ENCODE assay signal across 9 mouse cellular contexts in genomic region chr3:97524835-97525234, GRCm38 (mm10).
DNase-seq lines count a peak whose midpoint lies in the region; ATAC-seq lines count a peak whose summit lies in the region.
"Had no signal": no experiment of that assay in that cellular context is flagged by ENCODE, and none has a peak within 500 bp of the region (broad histone marks: within the 10 kb centered on the region; RNA-seq: fewer than 3 reads in every experiment).

No protein-coding gene starts in this region.

- H3K4me1 ChIP-seq in hindbrain, embryonic 15.5 days (replicated peaks) = peaks cover 29% of the 10 kb centered on the region
- H3K4me1 ChIP-seq in hindbrain, embryonic 14.5 days (replicated peaks; ENCODE audit: control insufficient read depth, insufficient read depth, low read length) = peaks cover 19% of the 10 kb centered on the region
- H3K4me1 ChIP-seq: embryonic facial prominence, embryonic 13.5 days had no signal

- no peak overlapping the region for H3K9ac ChIP-seq in hindbrain, embryonic 15.5 days
- no peak overlapping the region for H3K9ac ChIP-seq in hindbrain, embryonic 14.5 days
- H3K9ac ChIP-seq: embryonic facial prominence, embryonic 13.5 days had no signal

- no peak overlapping the region for H3K4me3 ChIP-seq in hindbrain, embryonic 15.5 days
- H3K4me3 ChIP-seq in hindbrain, embryonic 14.5 days (replicated peaks; ENCODE audit: low read length) = no peak overlapping the region
- H3K4me3 ChIP-seq: embryonic facial prominence, embryonic 13.5 days had no signal

- H3K9me3 ChIP-seq in hindbrain, embryonic 15.5 days = no peaks in the 10 kb centered on the region
- H3K9me3 ChIP-seq in hindbrain, embryonic 14.5 days (ENCODE audit: control insufficient read depth, low read length) = 0 out of 2 replicates have a peak, but pooled peaks cover 2% of the 10 kb centered on the region
- H3K9me3 ChIP-seq: embryonic facial prominence, embryonic 13.5 days had no signal

- H3K36me3 ChIP-seq in hindbrain, embryonic 15.5 days = no peaks in the 10 kb centered on the region
- H3K36me3 ChIP-seq in hindbrain, embryonic 14.5 days (replicated peaks; ENCODE audit: control insufficient read depth, insufficient read depth) = no peaks in the 10 kb centered on the region
- H3K36me3 ChIP-seq: embryonic facial prominence, embryonic 13.5 days had no signal

- H3K4me2 ChIP-seq in hindbrain, embryonic 15.5 days = no peak overlapping the region
- H3K4me2 ChIP-seq in hindbrain, embryonic 14.5 days (replicated peaks) = no peak overlapping the region
- H3K4me2 ChIP-seq: embryonic facial prominence, embryonic 13.5 days had no signal

- DNase-seq in hindbrain, embryonic 14.5 days (ENCODE audit: low spot score) = no peak
- peak; percentile 38 for DNase-seq in 3T3-L1 (ENCODE audit: low read depth, low spot score)
- peak; percentile 74 for DNase-seq in ES-CJ7 (ENCODE audit: low read depth, low spot score)
- peak; percentile 30 to 38 for DNase-seq in kidney, postnatal 4 days
- DNase-seq in Muller cell, postnatal 12 days (ENCODE audit: inconsistent ontology term) = no peak
- DNase-seq in gastrocnemius, adult 18-20 months (ENCODE audit: low spot score) = no peak
- no peak for DNase-seq in heart, adult 9 months (ENCODE audit: low spot score in 2 of 2)

- ATAC-seq in hindbrain, embryonic 15.5 days (ENCODE audit: low FRiP score, low read depth) = no peak
- ATAC-seq in hindbrain, embryonic 14.5 days (ENCODE audit: low FRiP score) = no peak

- H3K27me3 ChIP-seq in hindbrain, embryonic 15.5 days = no peaks in the 10 kb centered on the region
- no peaks in the 10 kb centered on the region for H3K27me3 ChIP-seq in hindbrain, embryonic 14.5 days (ENCODE audit: control insufficient read depth, insufficient read depth, low read length)
- H3K27me3 ChIP-seq: embryonic facial prominence, embryonic 13.5 days had no signal

- H3K27ac ChIP-seq in hindbrain, embryonic 15.5 days (replicated peaks) = peak overlapping the region; percentile 67; the same call in 1 of the 2 replicates
- no peak overlapping the region; the same call in 1 of the 2 replicates for H3K27ac ChIP-seq in hindbrain, embryonic 14.5 days
- H3K27ac ChIP-seq: embryonic facial prominence, embryonic 13.5 days had no signal

- 73% methylated on average over 5 of the region's 5 CpGs for WGBS in hindbrain, embryonic 15.5 days
- 81% methylated on average over 5 of the region's 5 CpGs for WGBS in hindbrain, embryonic 14.5 days

Comparison
In these comparisons a context has a peak if more than half of its experiments do, and no peak if none do; other contexts are left out.
1. DNase-seq: peak in 3T3-L1 (single experiment), ES-CJ7 (single experiment) and kidney, postnatal 4 days (2 of 2); none in hindbrain, embryonic 14.5 days (single experiment), Muller cell, postnatal 12 days (single experiment), gastrocnemius, adult 18-20 months (single experiment) and heart, adult 9 months (0 of 2).